Mouse (Mus musculus) induced T-regulatory cell, adult 2 months (primary cell): ENCODE results near the gene Ildr2.

Experiments used
- DNase-seq: peaks from one replicate; pipeline ENCODE4 v3.0.0-alpha.2; 2012; ENCODE audit warnings: low read depth

The Ildr2 gene

GRCm38 (mm10) chr1:166343586-166343985 lies 89.6 kb downstream of the Ildr2 start:
- DNase-seq, result no peak

DNA sequence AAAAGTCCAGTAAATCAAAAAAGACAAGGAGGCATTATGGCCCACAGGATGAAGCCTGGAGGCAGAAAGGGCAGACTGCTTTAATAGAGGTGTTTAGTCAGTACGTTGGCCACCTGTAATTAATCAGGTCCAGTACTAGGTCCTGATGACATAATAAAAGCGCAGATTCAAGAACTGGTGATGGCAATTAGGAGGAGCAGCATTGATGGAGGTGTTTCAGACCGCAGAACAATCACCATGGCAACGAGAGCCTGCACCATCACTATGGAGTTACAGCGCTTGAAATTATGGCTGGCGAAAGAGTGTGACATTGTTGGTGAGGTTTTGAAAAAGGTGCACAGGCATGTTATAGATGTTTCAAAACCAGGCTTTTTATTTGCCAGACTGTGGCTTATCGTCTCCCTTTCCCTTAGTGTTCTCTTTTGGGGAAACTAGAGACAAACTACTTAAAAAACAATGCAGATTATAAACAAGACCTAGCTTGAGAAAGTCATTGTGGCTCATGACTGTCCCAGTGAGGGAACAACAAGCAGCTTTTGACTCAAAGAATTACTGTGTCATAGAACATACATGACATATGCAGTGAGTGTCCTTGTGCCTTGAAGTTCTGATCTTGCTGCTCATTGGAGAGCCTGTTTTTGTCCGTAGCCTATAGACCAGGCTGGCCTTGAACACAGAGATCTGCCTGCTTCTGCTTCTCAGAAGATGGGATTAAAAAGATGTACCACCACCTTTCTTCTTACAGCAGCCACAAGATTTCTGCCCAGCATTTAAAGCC lies 90.5 kb downstream of the Ildr2 start:
- DNase-seq, result no peak

DNA sequence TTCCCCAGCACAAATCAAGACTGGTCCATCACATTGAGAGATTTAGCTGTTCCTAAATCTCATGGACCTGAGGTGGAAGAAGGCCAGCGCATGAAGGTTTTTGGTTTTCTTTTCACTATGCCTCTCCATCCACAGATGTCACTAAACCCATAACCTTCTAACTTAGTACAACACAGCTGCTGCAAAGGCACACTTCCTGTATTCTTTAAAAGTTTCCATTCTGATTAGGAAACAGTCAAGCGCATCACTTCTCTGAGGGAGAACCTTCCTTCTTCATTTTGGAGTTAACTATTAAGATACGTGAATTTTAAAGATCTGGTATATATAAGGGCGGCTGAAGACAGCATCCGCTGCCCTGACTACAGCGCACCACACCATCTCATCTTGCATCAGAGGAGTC lies 91.7 kb downstream of the Ildr2 start:
- DNase-seq, result no peak

GRCm38 (mm10) chr1:166346906-166347305 lies 93.0 kb downstream of the Ildr2 start:
- no peak for DNase-seq

DNA sequence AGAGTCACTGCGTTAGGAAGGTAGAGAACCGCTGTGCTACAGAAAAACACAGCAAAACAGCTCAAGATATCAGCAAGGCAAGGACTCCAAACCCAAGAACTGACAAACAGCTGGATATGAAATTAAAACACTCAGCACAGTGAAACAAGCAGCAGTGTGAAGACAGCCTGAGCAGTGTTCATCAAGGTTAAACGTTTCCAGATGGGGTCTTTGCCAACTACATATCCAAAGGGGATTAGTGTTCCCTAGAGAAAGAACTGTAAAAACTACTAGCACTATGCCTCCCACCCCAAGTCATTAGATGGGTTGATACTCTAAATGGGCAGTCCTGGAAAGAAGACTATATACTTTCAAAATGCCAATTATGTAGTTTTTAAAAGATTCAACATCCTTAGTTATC lies 95.4 kb downstream of the Ildr2 start:
- DNase-seq, result no peak

DNA sequence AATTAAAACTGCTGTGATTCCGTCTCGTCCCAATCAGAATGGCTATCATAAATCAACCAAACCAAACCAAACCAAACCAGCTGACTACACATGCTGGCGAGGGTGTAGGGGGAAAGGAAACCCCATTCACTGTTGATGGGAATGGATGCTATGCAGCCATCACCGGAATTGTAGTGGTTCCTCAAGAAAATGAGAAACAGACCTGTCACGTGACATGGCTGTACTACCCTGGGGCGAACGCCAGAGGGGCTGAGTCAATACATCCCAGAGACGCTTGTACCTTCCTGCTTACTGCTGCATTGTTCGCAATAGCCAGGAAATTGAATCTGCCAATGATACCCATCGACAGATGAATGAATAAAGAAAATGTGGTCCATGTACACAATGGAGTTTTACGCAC lies 95.8 kb downstream of the Ildr2 start:
- DNase-seq, result no peak

DNA sequence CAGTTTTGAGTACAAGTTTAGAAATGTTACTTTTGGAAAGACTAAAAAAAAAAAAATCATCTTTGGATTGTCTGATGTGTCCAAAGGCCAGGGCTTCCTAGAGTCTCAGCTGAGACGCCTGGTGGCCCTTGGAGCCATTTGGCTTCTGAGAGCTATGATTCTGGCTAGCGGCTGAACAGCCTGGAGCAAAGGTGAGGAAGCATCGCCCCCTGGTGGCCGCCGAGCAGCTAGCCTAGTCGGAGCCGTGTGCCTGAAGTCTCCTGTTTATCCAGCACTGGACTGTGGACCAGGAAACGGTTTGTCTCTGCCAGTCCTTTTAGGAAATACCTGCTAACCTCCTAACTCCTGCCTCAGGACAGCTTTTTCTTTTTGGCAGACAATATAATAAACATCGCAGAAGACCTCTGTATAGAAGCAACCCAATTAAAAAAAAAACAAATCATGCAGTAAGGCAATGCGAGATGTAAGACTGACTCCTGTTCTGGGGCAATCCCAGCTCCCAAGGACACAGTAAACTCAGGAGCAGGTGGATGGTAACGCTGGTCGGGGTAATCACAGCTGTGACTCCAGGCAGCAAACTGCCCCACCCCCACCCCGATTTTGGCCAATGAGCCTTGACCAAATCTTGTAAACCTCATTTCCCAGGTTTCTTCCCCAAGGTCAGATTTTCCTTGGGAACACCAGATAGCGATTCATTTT lies 106.4 kb downstream of the Ildr2 start:
- DNase-seq, result peak; percentile 75

- DNase-seq, result no peak
Measured at GRCm38 (mm10) chr1:166360896-166361295, 107.0 kb downstream of the Ildr2 start.

DNA sequence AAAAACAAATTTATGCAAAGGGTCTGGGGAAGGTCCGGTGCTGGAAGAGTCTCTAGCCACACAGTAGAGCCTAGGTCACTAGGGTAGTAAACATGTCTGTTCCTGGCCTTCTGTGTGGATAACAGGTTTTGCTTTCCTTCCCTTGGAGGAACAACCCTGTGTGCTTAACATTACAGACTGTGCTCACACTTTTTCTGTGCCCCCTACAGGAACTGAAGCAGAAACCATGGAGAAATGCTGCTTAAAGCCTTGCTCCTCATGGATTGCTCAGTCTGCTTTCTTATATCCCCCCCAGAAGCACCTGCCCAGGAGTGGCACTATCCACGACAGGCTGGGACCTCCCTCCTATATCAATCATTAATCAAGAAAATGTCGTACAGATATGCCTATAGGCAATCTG lies 107.9 kb downstream of the Ildr2 start:
- no peak for DNase-seq

- no peak for DNase-seq
Measured at GRCm38 (mm10) chr1:166362659-166363058, 108.7 kb downstream of the Ildr2 start.

DNA sequence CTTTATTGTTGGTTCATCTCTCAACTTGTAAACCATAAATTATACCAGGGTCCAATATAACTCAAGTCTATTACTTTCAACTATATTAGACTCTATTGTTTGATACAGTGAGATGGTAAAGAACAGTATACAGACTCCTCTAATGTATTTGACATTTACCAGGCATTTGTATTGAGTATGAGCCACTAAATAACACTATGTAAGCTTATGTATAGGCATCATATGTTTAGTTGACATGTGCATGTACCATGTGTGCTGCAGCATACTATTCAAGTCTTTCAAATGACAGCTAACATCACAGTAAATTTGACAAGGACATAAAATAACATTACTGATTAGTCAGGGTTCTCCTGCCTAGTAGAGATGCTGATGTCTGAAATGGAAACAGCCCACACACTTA lies 109.2 kb downstream of the Ildr2 start:
- no peak for DNase-seq
